Mouse (Mus musculus) limb, embryonic 14.5 days (tissue): Measurements from ENCODE around the gene Ccdc130. TPM values are rescaled to one million over a fixed set of nuclear protein-coding genes. Genes with fewer than 3 reads are reported as not detected.
A peak's percentile ranks its signal among the peaks of the same experiment; 100 is the strongest.

Experiments used
- ATAC-seq: fragments of 200-750 bp; cut with Nextera tagmentation; 2 replicates; pipeline ENCODE4 v1.8.0; 2017; ENCODE audit warnings: low read depth, moderate number of reproducible peaks, moderate TSS enrichment; ENCODE audit not compliant: low FRiP score
- DNase-seq: peaks from one replicate; pipeline ENCODE4 v3.0.0-alpha.2; 2015; ENCODE audit warnings: low spot score
- H3K27ac ChIP-seq: fragments of 300-500 bp; sonication (generic); replicated peaks from 2 replicates; pipeline ENCODE4 v1.5.1; 2014; ENCODE audit warnings: low read depth, mild to moderate bottlenecking, low read length, moderate library complexity, mixed read lengths
- H3K27me3 ChIP-seq: fragments of 300-500 bp; sonication (generic); 2 replicates; pipeline ENCODE4 v1.6.1; 2014; ENCODE audit warnings: low read length, mixed read lengths; ENCODE audit not compliant: control insufficient read depth, insufficient read depth
- H3K36me3 ChIP-seq: fragments of 300-500 bp; sonication (generic); 2 replicates; pipeline ENCODE4 v1.6.1; 2014; ENCODE audit warnings: mild to moderate bottlenecking, low read length, moderate library complexity, mixed read lengths; ENCODE audit not compliant: control insufficient read depth, insufficient read depth
- H3K4me1 ChIP-seq: fragments of 300-500 bp; sonication (generic); 2 replicates; pipeline ENCODE4 v1.6.1; 2014; ENCODE audit warnings: antibody characterized with exemption, low read length, mixed read lengths; ENCODE audit not compliant: control insufficient read depth, insufficient read depth
- H3K4me2 ChIP-seq: fragments of 300-500 bp; sonication (generic); replicated peaks from 2 replicates; pipeline ENCODE4 v1.6.1; 2014; ENCODE audit warnings: low read depth, mild to moderate bottlenecking, low read length, moderate library complexity; ENCODE audit not compliant: severe bottlenecking
- H3K4me3 ChIP-seq: fragments of 300-500 bp; sonication (generic); replicated peaks from 2 replicates; pipeline ENCODE4 v1.5.1; 2014; ENCODE audit warnings: low read length
- H3K9ac ChIP-seq: fragments of 300-500 bp; sonication (generic); 2 replicates; pipeline ENCODE4 v1.6.1; 2014; ENCODE audit warnings: mild to moderate bottlenecking, low read depth, low read length, moderate library complexity; ENCODE audit not compliant: severe bottlenecking
- H3K9me3 ChIP-seq: fragments of 300-500 bp; sonication (generic); 2 replicates; pipeline ENCODE4 v1.6.1; 2016; ENCODE audit warnings: low read length; ENCODE audit not compliant: control insufficient read depth
- POLR2A ChIP-seq: fragments of 200-500 bp; IDR thresholded peaks from 2 replicates; pipeline ENCODE4 v1.8.0; 2012; ENCODE audit warnings: inconsistent platforms, mild to moderate bottlenecking, moderate library complexity, borderline replicate concordance; ENCODE audit not compliant: insufficient read depth, insufficient read length; ENCODE audit errors: extremely low read depth
- WGBS: fragments of 180-500 bp; shearing (Covaris S2); extraction: QIAGEN DNeasy Blood & Tissue Kit; methylation state at CpG from one replicate; pipeline ENCODE4 v1.1.7; 2014; 5-methylcytosine and 5-hydroxymethylcytosine counted together
- polyA plus RNA-seq, 2 experiments: library from polyadenylated mRNA; depleted of rRNA in 1 of 2; stranded (reverse) in 1 of 2; unstranded in 1 of 2; fragments of >200 nt; fragmentation: Nextera tagmentation in 1 of 2; extraction: Ambion mirVana in 1 of 2; gene quantifications; 2 replicates each; pipeline versions ENCODE4 v1.2.1 to v1.2.3; 2012 to 2014

Ccdc130 gene
- polyA plus RNA-seq (2012; rRNA removed) (38.0 and 39.5 TPM in 2 replicates), polyA plus RNA-seq (2014; fragmentation: Nextera tagmentation; extraction: Ambion mirVana) (16.5 and 19.1 TPM in 2 replicates)

DNA sequence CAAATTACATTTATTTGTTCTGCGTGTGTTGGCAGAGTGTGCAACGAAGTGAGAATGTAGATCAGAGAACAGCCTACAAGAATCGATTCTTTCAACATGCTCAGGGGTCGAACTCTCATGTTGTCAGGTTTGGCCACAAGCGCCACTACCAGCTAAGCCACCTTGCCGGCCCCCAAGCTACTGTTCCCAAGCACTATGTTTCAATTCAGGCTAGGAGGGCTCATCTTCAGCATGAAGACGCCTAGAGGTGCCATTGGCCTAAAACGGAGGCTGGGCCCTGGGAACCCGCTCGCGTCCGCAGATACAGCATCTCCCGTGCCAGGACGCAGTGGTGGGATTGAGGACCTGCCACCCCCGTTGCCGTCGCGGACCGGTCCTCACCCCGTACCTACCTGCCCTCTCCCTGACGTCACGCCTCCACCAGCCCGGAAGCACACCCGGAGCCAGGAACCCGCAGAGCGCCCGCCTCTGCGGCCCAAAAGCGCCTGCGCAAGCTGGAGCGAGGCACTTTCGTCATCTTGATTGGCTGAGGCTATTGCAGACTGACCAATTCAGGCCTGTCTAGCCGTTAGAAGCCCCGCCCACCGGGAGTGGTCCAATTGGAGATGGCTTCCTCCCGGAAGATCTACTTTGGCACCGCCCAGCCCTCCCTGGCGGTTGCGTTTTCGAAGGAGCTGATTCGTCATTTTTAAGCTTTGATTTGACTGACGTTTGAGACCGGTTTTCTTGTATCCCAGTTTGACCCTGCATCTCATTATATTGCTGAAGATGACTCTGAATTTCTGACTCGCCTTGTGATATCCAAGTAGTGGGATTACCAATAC is at the start of gene Ccdc130:
Gene Ccdc130, minus strand, starts transcription at position 431 of the 824 bp plus-strand sequence.
- H3K4me3 ChIP-seq, result peak within 1 kb of the TSS; percentile 74
- 0 out of 2 replicates have a peak, but pooled peaks have one; percentile 43 for TF ChIP-seq POLR2A
- H3K27me3 ChIP-seq, result no peaks in the 10 kb centered on the region
- H3K9me3 ChIP-seq, result no peaks in the 10 kb centered on the region
- ATAC-seq (peak; percentile 100), DNase-seq (peak; percentile 100)
- H3K36me3 ChIP-seq, result peaks cover 17% of the 10 kb centered on the region
- H3K27ac ChIP-seq, result peak within 1 kb of the TSS; percentile 53; the same call in 1 of the 2 replicates
- H3K9ac ChIP-seq, result peak within 1 kb of the TSS; percentile 71
- peaks cover 6% of the 10 kb centered on the region; the same call in 1 of the 2 replicates for H3K4me1 ChIP-seq
- peak within 1 kb of the TSS; percentile 90 for H3K4me2 ChIP-seq
- under 1% methylated on average over 32 of the region's 44 CpGs for WGBS

- no peaks in the 10 kb centered on the region for H3K27me3 ChIP-seq
- WGBS, result 11% methylated on average over 3 of the region's 3 CpGs
- H3K4me2 ChIP-seq, result no peak overlapping the region
- no peaks in the 10 kb centered on the region for H3K9me3 ChIP-seq
- TF ChIP-seq POLR2A, result no peak
- H3K4me3 ChIP-seq, result no peak overlapping the region
- no peaks in the 10 kb centered on the region for H3K4me1 ChIP-seq
- ATAC-seq, result no peak
- no peak overlapping the region for H3K9ac ChIP-seq
- H3K27ac ChIP-seq, result no peak overlapping the region
- no peaks in the 10 kb centered on the region for H3K36me3 ChIP-seq
- no peak for DNase-seq
Measured at GRCm38 (mm10) chr8:84308376-84308775, 38.2 kb upstream of the Ccdc130 start.

GRCm38 (mm10) chr8:84303951-84304350 is 33.8 kb upstream of the Ccdc130 start:
- no peak overlapping the region for H3K4me3 ChIP-seq
- DNase-seq, result no peak
- 60% methylated on average over 2 of the region's 2 CpGs for WGBS
- no peaks in the 10 kb centered on the region for H3K27me3 ChIP-seq
- no peak for TF ChIP-seq POLR2A
- no peak overlapping the region for H3K4me2 ChIP-seq
- no peaks in the 10 kb centered on the region; the same call in 1 of the 2 replicates for H3K9me3 ChIP-seq
- H3K9ac ChIP-seq, result no peak overlapping the region
- no peaks in the 10 kb centered on the region for H3K36me3 ChIP-seq
- H3K27ac ChIP-seq, result no peak overlapping the region
- ATAC-seq, result no peak
- H3K4me1 ChIP-seq, result no peaks in the 10 kb centered on the region

GRCm38 (mm10) chr8:84297029-84297785 is 27.0 kb upstream of the Ccdc130 start:
- DNase-seq (no peak), ATAC-seq (no peak)
- Histone ChIP-seq H3K4me2 (no peak overlapping the region), H3K27me3 (no peaks in the 10 kb centered on the region), H3K27ac (no peak overlapping the region), H3K9me3 (no peaks in the 10 kb centered on the region; the same call in 1 of the 2 replicates), H3K36me3 (no peaks in the 10 kb centered on the region), H3K9ac (no peak overlapping the region), H3K4me3 (no peak overlapping the region), H3K4me1 (no peaks in the 10 kb centered on the region)
- 73% methylated on average over 5 of the region's 5 CpGs for whole genome bisulfite sequencing
- TF ChIP-seq POLR2A, result no peak

DNA sequence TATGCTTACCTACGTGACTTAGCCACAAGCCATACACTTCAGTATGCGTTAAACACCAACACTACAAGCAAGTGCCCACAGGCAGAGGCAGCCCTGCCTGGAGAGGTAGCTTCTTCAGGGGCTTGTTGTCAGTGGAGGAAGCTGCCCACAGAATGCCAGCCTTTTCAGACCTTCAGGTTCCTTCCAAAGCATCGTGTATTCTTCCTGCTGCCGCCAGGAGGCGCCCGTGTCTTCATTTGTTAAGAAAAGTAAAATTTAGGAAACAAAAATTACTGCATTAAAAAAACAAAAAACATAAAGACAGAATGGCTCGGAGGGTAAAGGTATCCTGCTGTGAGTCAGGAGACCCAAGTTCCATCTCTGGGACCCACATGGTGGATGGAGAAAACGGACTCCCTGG is 21.5 kb upstream of the Ccdc130 start:
- Histone ChIP-seq H3K27me3 (no peaks in the 10 kb centered on the region), H3K9ac (no peak overlapping the region), H3K4me1 (no peaks in the 10 kb centered on the region), H3K9me3 (no peaks in the 10 kb centered on the region), H3K27ac (no peak overlapping the region), H3K4me3 (no peak overlapping the region), H3K36me3 (no peaks in the 10 kb centered on the region), H3K4me2 (no peak overlapping the region)
- TF ChIP-seq POLR2A, result no peak
- no peak for ATAC-seq
- DNase-seq, result no peak
- 23% methylated on average over 8 of the region's 8 CpGs for WGBS
